In the genomic region with DNA sequence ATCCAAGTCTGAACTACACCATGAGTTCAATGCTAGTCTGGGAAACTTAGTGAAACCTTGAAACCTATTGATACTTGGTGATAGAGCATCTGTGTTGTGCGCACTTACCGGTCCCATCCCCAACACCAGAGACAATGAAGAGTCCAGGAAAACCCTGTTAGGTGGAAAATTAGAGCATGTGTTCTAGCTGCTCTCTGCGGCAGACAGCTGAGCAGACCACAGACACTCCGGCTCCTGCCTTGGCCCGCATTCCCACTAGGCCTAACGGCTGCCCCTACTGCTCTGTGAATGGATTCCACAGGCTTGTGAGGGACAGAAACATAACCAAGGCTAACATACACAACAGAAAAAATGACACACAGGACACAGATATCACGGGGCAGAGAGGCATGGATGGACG, we compare ENCODE assay signal across 31 mouse cellular contexts. TPM values are rescaled to one million over a fixed set of nuclear protein-coding genes. Genes with fewer than 3 reads are reported as not detected.
DNase-seq lines count a peak whose midpoint lies in the region; ATAC-seq and TF ChIP-seq lines count a peak whose summit lies in the region.
"Had no signal": no experiment of that assay in that cellular context is flagged by ENCODE, and none has a peak within 500 bp of the region (broad histone marks: within the 10 kb centered on the region; RNA-seq: fewer than 3 reads in every experiment).

No protein-coding gene starts in this region.

- H3K36me3 ChIP-seq in megakaryocyte, embryonic 14.5 days (replicated peaks; ENCODE audit: low read length), result no peaks in the 10 kb centered on the region
- H3K36me3 ChIP-seq in spleen, adult 2 months (ENCODE audit: control insufficient read depth, insufficient read depth, low read length), result no peaks in the 10 kb centered on the region
- H3K36me3 ChIP-seq: embryonic facial prominence, embryonic 12.5 days; embryonic facial prominence, embryonic 15.5 days; forebrain, embryonic 15.5 days; hindbrain, embryonic 12.5 days; hindbrain, embryonic 15.5 days had no signal

- ATAC-seq in megakaryocyte, adult 5-6 weeks (ENCODE audit: poor library complexity, severe bottlenecking), result no peak
- ATAC-seq: forebrain, embryonic 15.5 days had no signal

- no peaks in the 10 kb centered on the region for H3K9me3 ChIP-seq in megakaryocyte, embryonic 14.5 days
- H3K9me3 ChIP-seq: embryonic facial prominence, embryonic 12.5 days; embryonic facial prominence, embryonic 15.5 days; forebrain, embryonic 15.5 days; hindbrain, embryonic 12.5 days; hindbrain, embryonic 15.5 days had no signal

- H3K4me3 ChIP-seq in megakaryocyte, embryonic 14.5 days (replicated peaks), result peak overlapping the region; percentile 15
- H3K4me3 ChIP-seq in spleen, adult 2 months (ENCODE audit: extremely low read depth, insufficient read depth, insufficient read length), result no peak overlapping the region
- H3K4me3 ChIP-seq: embryonic facial prominence, embryonic 12.5 days; embryonic facial prominence, embryonic 15.5 days; forebrain, embryonic 15.5 days; hindbrain, embryonic 12.5 days; hindbrain, embryonic 15.5 days had no signal

- no peak for DNase-seq in spleen, adult 2 months (ENCODE audit: low read depth in 1 of 2, low spot score in 2 of 2)
- DNase-seq in spleen, adult 18-20 months, result no peak
- DNase-seq in induced T-regulatory cell, adult 2 months (ENCODE audit: low read depth), result peak; percentile 55
- peak; percentile 37 for DNase-seq in naive thymus-derived CD4-positive, alpha-beta T cell, adult 2 months (ENCODE audit: low read depth)
- DNase-seq in lung, postnatal 14 days, result no peak
- DNase-seq: adrenal gland, adult 2 months; adrenal gland, postnatal 14 days; cerebellum, adult 11 months; cerebellum, adult 2 months; cerebellum, adult 9-11 months; cerebellum, postnatal 25 days; gastrocnemius, postnatal 25 days; heart, adult 18-20 months had no signal

- 0 out of 2 replicates have a peak overlapping the region, but pooled peaks have one; percentile 2 for H3K27ac ChIP-seq in spleen, adult 2 months (ENCODE audit: insufficient read depth, low read length)
- H3K27ac ChIP-seq: embryonic facial prominence, embryonic 12.5 days; embryonic facial prominence, embryonic 15.5 days; forebrain, embryonic 15.5 days; hindbrain, embryonic 12.5 days; hindbrain, embryonic 15.5 days had no signal

- peaks cover 12% of the 10 kb centered on the region for H3K27me3 ChIP-seq in megakaryocyte, embryonic 14.5 days (replicated peaks)
- H3K27me3 ChIP-seq in spleen, adult 2 months (ENCODE audit: control insufficient read depth, insufficient read depth, low read length), result no peaks in the 10 kb centered on the region
- H3K27me3 ChIP-seq: embryonic facial prominence, embryonic 15.5 days; forebrain, embryonic 15.5 days; hindbrain, embryonic 15.5 days had no signal

- WGBS in spleen, adult 2 months, result 89% methylated on average over 8 of the region's 8 CpGs

- no peak for TF ChIP-seq POLR2A in spleen, adult 2 months (IDR thresholded peaks at IDR 0.05; ENCODE audit: low read depth, low read length)

- H3K4me1 ChIP-seq in megakaryocyte, embryonic 14.5 days, result peaks cover 95% of the 10 kb centered on the region
- H3K4me1 ChIP-seq in spleen, adult 2 months (ENCODE audit: control insufficient read depth, insufficient read depth, insufficient read length), result peaks cover 41% of the 10 kb centered on the region
- H3K4me1 ChIP-seq: forebrain, embryonic 15.5 days; hindbrain, embryonic 12.5 days; hindbrain, embryonic 15.5 days had no signal

- no peak for TF ChIP-seq CTCF in spleen, adult 2 months (IDR thresholded peaks at IDR 0.05; ENCODE audit: extremely low read depth, insufficient read depth, insufficient read length, insufficient replicate concordance)

RNA-seq across cellular contexts. Expression of gene Socs1, which starts 11.8 kb away (rescaled TPM):
- 13.2 and 35.3 TPM in 2 replicates for polyA plus RNA-seq in megakaryocyte, embryonic 14.5 days (2012; ENCODE audit: insufficient read depth, low replicate concordance)
- 0.54 and 0.59 TPM in 2 replicates for total RNA-seq in megakaryocyte, adult 5-6 weeks (2015)
- 0.73 and 1.7 TPM in 2 replicates for total RNA-seq in megakaryocyte, adult 5-6 weeks (2017)
- 14.0 and 29.0 TPM in 2 replicates for polyA plus RNA-seq in spleen, adult 2 months (2012; rRNA removed)

RNA-seq across cellular contexts. Expression of gene Tnp2, which starts 14.9 kb away (rescaled TPM):
- not detected in 2 replicates for polyA plus RNA-seq in megakaryocyte, embryonic 14.5 days (2012; ENCODE audit: insufficient read depth, low replicate concordance)
- total RNA-seq in megakaryocyte, adult 5-6 weeks (2015), result not detected in 2 replicates
- total RNA-seq in megakaryocyte, adult 5-6 weeks (2017), result not detected in 2 replicates
- polyA plus RNA-seq in spleen, adult 2 months (2012; rRNA removed), result 0.35 TPM in 1 of 2 replicates, not detected in the other
- total RNA-seq: adrenal gland, adult 2 months; adrenal gland, postnatal 14 days; adrenal gland, postnatal 4 days; common myeloid progenitor, adult 5-6 weeks; gastrocnemius, adult 8-10 months; gastrocnemius, postnatal 25 days; heart, adult 18-20 months; heart, postnatal 25 days; hematopoietic stem cell, adult 5-6 weeks; MEL had no signal
- polyA plus RNA-seq: adrenal gland, adult 2 months; C2C12; cerebellum, adult 2 months; embryonic facial prominence, embryonic 12.5 days; embryonic facial prominence, embryonic 15.5 days; forebrain, embryonic 11.5 days; forebrain, embryonic 15.5 days; heart, embryonic 11.5 days; heart, embryonic 14.5 days; heart, postnatal 0 days; hindbrain, embryonic 12.5 days; hindbrain, embryonic 15.5 days had no signal

RNA-seq across cellular contexts. Expression of gene Prm3, which starts 17.2 kb away (rescaled TPM):
- not detected in 2 replicates for polyA plus RNA-seq in megakaryocyte, embryonic 14.5 days (2012; ENCODE audit: insufficient read depth, low replicate concordance)
- total RNA-seq in megakaryocyte, adult 5-6 weeks (2015), result not detected in 2 replicates
- total RNA-seq in megakaryocyte, adult 5-6 weeks (2017), result not detected in 2 replicates
- not detected in 2 replicates for polyA plus RNA-seq in spleen, adult 2 months (2012; rRNA removed)
- total RNA-seq: adrenal gland, adult 2 months; adrenal gland, postnatal 14 days; adrenal gland, postnatal 4 days; common myeloid progenitor, adult 5-6 weeks; gastrocnemius, adult 8-10 months; gastrocnemius, postnatal 25 days; heart, adult 18-20 months; heart, postnatal 25 days; hematopoietic stem cell, adult 5-6 weeks; MEL had no signal
- polyA plus RNA-seq: adrenal gland, adult 2 months; C2C12; cerebellum, adult 2 months; embryonic facial prominence, embryonic 12.5 days; embryonic facial prominence, embryonic 15.5 days; forebrain, embryonic 11.5 days; forebrain, embryonic 15.5 days; heart, embryonic 11.5 days; heart, embryonic 14.5 days; heart, postnatal 0 days; hindbrain, embryonic 12.5 days; hindbrain, embryonic 15.5 days had no signal

RNA-seq across cellular contexts. Expression of gene Prm2, which starts 22.4 kb away (rescaled TPM):
- polyA plus RNA-seq in megakaryocyte, embryonic 14.5 days (2012; ENCODE audit: insufficient read depth, low replicate concordance), result not detected in 2 replicates
- not detected in 2 replicates for total RNA-seq in megakaryocyte, adult 5-6 weeks (2015)
- not detected in 2 replicates for total RNA-seq in megakaryocyte, adult 5-6 weeks (2017)
- not detected in 2 replicates for polyA plus RNA-seq in spleen, adult 2 months (2012; rRNA removed)
- total RNA-seq: adrenal gland, adult 2 months; adrenal gland, postnatal 14 days; adrenal gland, postnatal 4 days; common myeloid progenitor, adult 5-6 weeks; gastrocnemius, adult 8-10 months; gastrocnemius, postnatal 25 days; heart, adult 18-20 months; heart, postnatal 25 days; hematopoietic stem cell, adult 5-6 weeks; MEL had no signal
- polyA plus RNA-seq: C2C12; cerebellum, adult 2 months; embryonic facial prominence, embryonic 12.5 days; embryonic facial prominence, embryonic 15.5 days; forebrain, embryonic 11.5 days; forebrain, embryonic 15.5 days; heart, embryonic 11.5 days; heart, embryonic 14.5 days; heart, postnatal 0 days; hindbrain, embryonic 12.5 days; hindbrain, embryonic 15.5 days had no signal

RNA-seq across cellular contexts. Expression of gene Prm1, which starts 32.1 kb away (rescaled TPM):
- not detected in 2 replicates for polyA plus RNA-seq in megakaryocyte, embryonic 14.5 days (2012; ENCODE audit: insufficient read depth, low replicate concordance)
- total RNA-seq in megakaryocyte, adult 5-6 weeks (2015), result not detected in 2 replicates
- not detected in 2 replicates for total RNA-seq in megakaryocyte, adult 5-6 weeks (2017)
- 0.47 TPM in 1 of 2 replicates, not detected in the other for polyA plus RNA-seq in spleen, adult 2 months (2012; rRNA removed)
- total RNA-seq: adrenal gland, adult 2 months; adrenal gland, postnatal 14 days; adrenal gland, postnatal 4 days; common myeloid progenitor, adult 5-6 weeks; gastrocnemius, adult 8-10 months; gastrocnemius, postnatal 25 days; heart, adult 18-20 months; heart, postnatal 25 days; hematopoietic stem cell, adult 5-6 weeks; MEL had no signal
- polyA plus RNA-seq: adrenal gland, adult 2 months; C2C12; cerebellum, adult 2 months; embryonic facial prominence, embryonic 12.5 days; embryonic facial prominence, embryonic 15.5 days; forebrain, embryonic 11.5 days; forebrain, embryonic 15.5 days; heart, embryonic 11.5 days; heart, embryonic 14.5 days; heart, postnatal 0 days; hindbrain, embryonic 12.5 days had no signal

Comparison
In these comparisons a context has a peak if more than half of its experiments do, and no peak if none do; other contexts are left out.
1. DNase-seq: peak in induced T-regulatory cell, adult 2 months (single experiment) and naive thymus-derived CD4-positive, alpha-beta T cell, adult 2 months (single experiment); none in spleen, adult 2 months (0 of 2), spleen, adult 18-20 months (0 of 2) and lung, postnatal 14 days (single experiment).